Mouse (Mus musculus) lung, postnatal 25 days (tissue): ENCODE measurements around the gene Tnks2.
A peak's percentile ranks its signal among the peaks of the same experiment; 100 is the strongest.
"Not testable (repeated sequence)": the region's sequence is repeated elsewhere in the genome, so short reads cannot be mapped to it uniquely, and the experiment has no call there.

ENCODE experiments used
- DNase-seq: peaks from one replicate; pipeline ENCODE4 v3.0.0; 2022; ENCODE audit warnings: low spot score

Tnks2 gene

GRCm38 (mm10) chr19:36822701-36823100, 11.3 kb upstream of the Tnks2 start:
- DNase-seq: no peak

GRCm38 (mm10) chr19:36827650-36828049, 6.4 kb upstream of the Tnks2 start:
- DNase-seq: no peak

- DNase-seq: no peak
Measured at GRCm38 (mm10) chr19:36828322-36828721, 5.7 kb upstream of the Tnks2 start.

DNA sequence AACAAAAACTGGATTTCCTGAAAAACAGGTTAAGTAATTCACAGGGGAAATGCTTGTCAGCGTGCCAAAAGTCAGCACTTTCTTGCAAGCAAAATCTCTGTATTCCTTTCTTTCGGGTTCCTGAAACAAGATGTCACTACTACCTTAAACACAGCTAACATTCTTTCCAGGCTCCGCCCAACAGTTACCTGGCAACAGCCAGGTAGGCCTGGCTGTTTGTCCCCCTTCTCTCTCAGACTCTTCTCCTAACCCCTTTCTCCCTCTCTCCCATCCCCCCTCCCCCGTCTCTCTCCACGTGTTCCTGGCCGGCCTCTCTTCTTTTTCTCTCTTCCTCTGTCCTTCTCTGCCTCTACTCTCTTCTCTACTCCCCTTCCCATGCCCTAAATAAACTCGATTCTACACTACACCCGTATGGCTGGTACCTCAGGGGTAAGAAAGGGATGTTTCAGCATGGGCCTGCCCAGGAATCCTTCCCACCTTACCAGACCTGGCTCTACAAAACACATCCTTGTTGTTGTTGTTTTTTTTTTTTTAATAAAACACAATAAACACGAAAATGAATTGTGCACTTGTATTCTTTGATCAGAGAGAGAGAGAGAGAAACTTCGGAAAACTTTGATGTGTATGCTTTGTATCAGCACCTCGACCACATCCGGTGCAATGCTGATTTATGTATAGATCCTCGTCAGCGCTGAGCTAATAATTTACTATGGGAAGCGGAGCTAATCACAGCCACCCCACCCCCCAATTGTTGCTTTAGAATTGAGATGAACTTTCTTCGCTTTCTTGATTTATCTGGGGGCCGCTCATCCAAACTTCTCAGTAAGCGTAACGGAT, 863 bp upstream of the Tnks2 start:
- peak; percentile 57 for DNase-seq

GRCm38 (mm10) chr19:36834532-36835431, 750 bp downstream of the Tnks2 start:
- peak; percentile 29 for DNase-seq

DNA sequence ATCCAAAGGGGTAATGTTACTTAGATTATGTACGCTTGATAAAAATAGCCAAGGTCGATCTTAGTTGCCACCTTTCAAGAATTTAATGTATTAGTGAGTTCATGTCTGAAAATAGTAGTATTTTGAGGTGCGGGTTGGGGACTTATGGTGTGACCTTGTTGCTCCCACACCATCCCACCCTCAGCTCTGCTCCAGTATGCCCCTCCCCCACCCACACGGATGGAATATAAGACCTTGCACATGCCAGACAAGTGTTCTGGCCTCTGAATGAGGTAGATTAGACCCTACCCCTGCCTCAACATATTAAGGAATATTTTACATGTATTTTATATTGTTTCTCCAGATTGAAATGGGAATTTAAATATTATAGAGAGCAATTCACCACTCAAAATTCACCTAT, 2.0 kb downstream of the Tnks2 start:
- no peak for DNase-seq

DNA sequence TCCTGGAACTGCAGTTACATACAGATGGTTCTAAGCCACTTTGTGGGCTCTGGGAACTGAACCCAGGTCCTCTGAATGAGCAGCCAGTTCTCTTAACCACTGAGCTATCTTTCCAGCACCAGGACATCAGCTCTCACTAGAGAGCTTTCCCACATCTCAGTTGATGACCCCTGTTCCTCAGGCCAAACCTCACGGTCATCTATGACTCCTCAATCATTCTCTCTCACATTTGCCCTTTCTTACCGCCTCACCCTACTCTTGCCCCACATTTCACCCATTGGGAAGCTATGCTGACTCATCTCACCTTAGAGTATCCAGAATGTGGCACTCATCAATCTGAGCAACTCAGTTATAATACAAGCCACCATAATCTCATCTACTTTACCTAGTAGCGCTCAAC, 6.3 kb downstream of the Tnks2 start:
- DNase-seq: no peak

- no peak for DNase-seq
Measured at GRCm38 (mm10) chr19:36843866-36844265, 9.8 kb downstream of the Tnks2 start.

DNA sequence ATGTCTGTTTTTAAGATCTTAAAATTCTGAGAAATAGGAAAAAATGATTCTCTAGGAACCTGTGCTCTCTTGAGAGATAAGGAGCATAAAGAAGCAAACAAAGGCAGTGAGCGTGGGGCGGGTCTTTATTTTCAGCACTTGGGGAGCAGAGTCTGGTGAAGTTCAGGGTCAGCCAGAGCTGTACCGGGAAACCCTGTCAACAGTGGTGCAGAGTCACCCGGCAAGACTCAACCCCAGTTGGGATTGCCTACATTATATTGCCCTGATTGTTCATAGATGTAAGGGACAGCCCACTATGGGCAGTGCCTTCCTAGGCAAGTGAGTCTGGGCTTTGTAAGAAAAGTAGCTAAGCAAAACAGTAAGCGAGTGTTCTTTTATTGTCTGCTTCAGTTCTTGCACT, 11.9 kb downstream of the Tnks2 start:
- no peak for DNase-seq

GRCm38 (mm10) chr19:36853831-36854230, 19.8 kb downstream of the Tnks2 start:
- DNase-seq: no peak

- DNase-seq: no peak
Measured at GRCm38 (mm10) chr19:36857851-36858250, 23.8 kb downstream of the Tnks2 start.

- DNase-seq: no peak
Measured at GRCm38 (mm10) chr19:36860393-36860792, 26.4 kb downstream of the Tnks2 start.

- no peak for DNase-seq
Measured at GRCm38 (mm10) chr19:36865905-36866304, 31.9 kb downstream of the Tnks2 start.

DNA sequence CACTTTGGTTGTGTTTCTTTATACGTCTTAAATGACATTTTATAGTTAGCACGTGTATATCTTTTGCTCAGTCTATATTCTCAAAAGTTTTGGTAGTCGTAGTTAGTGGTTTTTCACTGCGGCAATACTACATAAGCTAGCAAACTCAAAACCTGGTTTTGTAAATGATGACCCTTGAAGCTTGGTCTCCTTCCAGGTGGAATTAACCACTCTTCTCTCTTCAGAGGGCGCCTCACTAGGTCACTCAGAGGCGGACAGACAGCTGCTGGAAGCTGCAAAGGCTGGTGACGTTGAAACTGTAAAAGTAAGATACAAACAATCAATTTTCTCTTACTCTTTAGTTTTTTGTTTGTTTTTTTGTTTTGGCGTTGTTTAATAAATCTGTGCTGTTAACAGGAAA, 33.4 kb downstream of the Tnks2 start:
- DNase-seq: no peak

DNA sequence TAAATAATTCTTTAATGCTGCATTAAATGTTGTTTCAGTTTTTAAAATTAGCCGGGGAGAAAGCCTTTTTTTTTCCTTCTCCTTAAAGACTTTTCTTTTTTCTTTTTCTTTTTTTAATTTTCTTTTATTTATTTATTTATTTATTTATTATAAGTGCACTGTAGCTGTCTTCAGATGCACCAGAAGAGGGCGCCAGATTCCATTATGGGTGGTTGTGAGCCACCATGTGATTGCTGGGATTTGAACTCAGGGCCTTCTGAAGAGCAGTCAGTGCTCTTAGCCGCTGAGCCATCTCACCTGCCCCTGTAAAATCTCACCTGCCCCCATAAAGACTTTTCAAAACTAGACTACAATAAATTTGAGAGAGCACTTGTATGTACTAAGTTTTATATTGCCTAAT, 34.6 kb downstream of the Tnks2 start:
- not testable (repeated sequence) for DNase-seq

DNA sequence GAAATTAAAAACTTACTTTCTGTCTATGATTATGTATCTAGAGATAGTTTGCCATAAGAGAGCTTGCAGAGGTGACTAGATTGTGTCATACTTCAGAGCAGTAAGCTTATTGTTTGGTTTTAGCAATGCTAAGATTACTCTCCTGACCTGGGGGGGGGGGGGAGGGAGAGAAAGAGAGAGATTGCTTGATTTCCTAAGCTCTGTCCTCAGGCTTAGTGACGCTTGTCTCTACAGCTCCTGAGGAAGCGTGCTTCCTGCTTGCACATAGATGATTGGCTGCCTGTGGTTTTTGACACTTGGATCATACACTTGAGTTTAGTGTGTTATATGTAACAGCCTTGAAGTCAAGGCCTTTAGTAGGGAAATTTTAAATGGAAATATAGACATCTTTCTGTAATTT, 40.6 kb downstream of the Tnks2 start:
- no peak for DNase-seq

- peak; percentile 1 for DNase-seq
Measured at GRCm38 (mm10) chr19:36877329-36877728, 43.3 kb downstream of the Tnks2 start.

GRCm38 (mm10) chr19:36878743-36879495, 44.9 kb downstream of the Tnks2 start:
- DNase-seq: no peak

- DNase-seq: no peak
Measured at GRCm38 (mm10) chr19:36883119-36883518, 49.1 kb downstream of the Tnks2 start.

- no peak for DNase-seq
Measured at GRCm38 (mm10) chr19:36886316-36886715, 52.3 kb downstream of the Tnks2 start.

DNA sequence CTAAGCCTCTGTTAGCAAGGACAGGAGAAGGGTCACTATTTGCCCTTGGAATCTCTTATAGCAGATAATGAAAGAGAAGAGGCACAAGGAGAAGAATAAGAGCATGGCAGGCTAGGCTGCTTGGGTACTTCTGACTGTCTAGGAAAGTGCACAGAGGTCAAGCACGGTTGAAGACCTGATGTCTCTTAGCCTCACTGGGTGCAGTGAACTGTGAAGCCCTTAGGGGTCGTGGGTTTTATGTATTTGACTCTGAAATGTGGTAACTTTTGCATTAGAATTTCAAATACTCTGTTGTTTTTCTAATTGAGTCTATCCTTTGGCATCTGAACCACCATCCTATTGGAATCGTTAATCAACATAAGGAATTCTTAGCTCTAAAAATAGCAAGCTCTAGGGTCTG, 53.7 kb downstream of the Tnks2 start:
- DNase-seq: no peak

DNA sequence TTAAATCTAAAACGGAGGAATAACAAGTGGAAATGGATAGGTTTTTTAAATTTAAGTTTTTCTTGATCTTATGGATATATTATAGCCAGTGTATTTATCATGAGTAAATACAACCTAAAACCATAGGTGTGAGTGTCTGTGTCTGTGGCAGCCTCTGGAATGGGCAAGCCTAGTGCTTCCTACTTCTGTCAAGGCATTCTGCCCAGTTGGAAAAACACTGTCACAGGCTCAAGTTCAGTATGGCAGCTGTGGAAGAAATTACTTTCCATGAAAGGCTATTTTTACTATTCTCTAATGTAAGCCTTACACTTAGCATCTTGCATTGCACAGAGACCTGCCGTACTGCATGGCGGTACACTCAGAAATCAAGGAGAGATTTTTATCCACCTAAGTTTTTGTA, 57.7 kb downstream of the Tnks2 start:
- no peak for DNase-seq
